Mouse (Mus musculus) heart, embryonic 13.5 days (tissue): ENCODE data around the gene Eps15l1. TPM values are rescaled to one million over a fixed set of nuclear protein-coding genes. Genes with fewer than 3 reads are reported as not detected.

ENCODE experiments used
- ATAC-seq: fragments of 200-750 bp; cut with Nextera tagmentation; 2 replicates; pipeline ENCODE4 v1.8.0; 2017; ENCODE audit warnings: moderate TSS enrichment; ENCODE audit not compliant: insufficient number of reproducible peaks, low FRiP score, low TSS enrichment; ENCODE audit errors: extremely low read depth
- H3K27ac ChIP-seq: fragments of 300-500 bp; sonication (generic); replicated peaks from 2 replicates; pipeline ENCODE4 v1.5.1; 2015; ENCODE audit warnings: moderate library complexity, mild to moderate bottlenecking, inconsistent platforms
- H3K27me3 ChIP-seq: fragments of 300-500 bp; sonication (generic); replicated peaks from 2 replicates; pipeline ENCODE4 v1.6.1; 2015; ENCODE audit warnings: mild to moderate bottlenecking, inconsistent platforms
- H3K36me3 ChIP-seq: fragments of 300-500 bp; sonication (generic); 2 replicates; pipeline ENCODE4 v1.6.1; 2015; ENCODE audit warnings: mild to moderate bottlenecking, inconsistent platforms
- H3K4me1 ChIP-seq: fragments of 300-500 bp; sonication (generic); 2 replicates; pipeline ENCODE4 v1.6.1; 2015; ENCODE audit warnings: inconsistent platforms
- H3K4me2 ChIP-seq: fragments of 300-500 bp; sonication (generic); 2 replicates; pipeline ENCODE4 v1.6.1; 2015; ENCODE audit warnings: inconsistent platforms, mild to moderate bottlenecking, moderate library complexity
- H3K4me3 ChIP-seq: fragments of 300-500 bp; sonication (generic); 2 replicates; pipeline ENCODE4 v1.5.1; 2015; ENCODE audit warnings: moderate library complexity, mild to moderate bottlenecking, inconsistent platforms
- H3K9ac ChIP-seq: fragments of 300-500 bp; sonication (generic); 2 replicates; pipeline ENCODE4 v1.6.1; 2015; ENCODE audit warnings: inconsistent platforms, mild to moderate bottlenecking, moderate library complexity
- H3K9me3 ChIP-seq: fragments of 300-500 bp; sonication (generic); 2 replicates; pipeline ENCODE4 v1.6.1; 2016; ENCODE audit warnings: inconsistent platforms
- WGBS: fragments of 180-500 bp; shearing (Covaris S2); methylation state at CpG from one replicate; pipeline ENCODE4 v1.1.7; 2015; ENCODE audit warnings: mixed read lengths; 5-methylcytosine and 5-hydroxymethylcytosine counted together
- polyA plus RNA-seq: library from polyadenylated mRNA; unstranded; fragments of >200 nt; fragmentation: Nextera tagmentation; extraction: Ambion mirVana; gene quantifications from 2 replicates; pipeline ENCODE4 v1.2.1, GENCODE M21; 2015

The Eps15l1 gene
- polyA plus RNA-seq, 1 experiment from 2014 or later, result 37.4 TPM

- H3K27ac ChIP-seq, result no peak overlapping the region
- ATAC-seq, result no peak
- no peak overlapping the region for H3K9ac ChIP-seq
- H3K9me3 ChIP-seq, result no peaks in the 10 kb centered on the region
- H3K27me3 ChIP-seq, result no peaks in the 10 kb centered on the region
- WGBS, result 75% methylated on average over 3 of the region's 3 CpGs
- no peak overlapping the region for H3K4me3 ChIP-seq
- peaks cover 61% of the 10 kb centered on the region for H3K4me1 ChIP-seq
- peaks cover 15% of the 10 kb centered on the region for H3K36me3 ChIP-seq
- H3K4me2 ChIP-seq, result no peak overlapping the region
These were observed 11.8 kb downstream of the Eps15l1 start for GRCm38 (mm10) chr8:72409443-72409842.

DNA sequence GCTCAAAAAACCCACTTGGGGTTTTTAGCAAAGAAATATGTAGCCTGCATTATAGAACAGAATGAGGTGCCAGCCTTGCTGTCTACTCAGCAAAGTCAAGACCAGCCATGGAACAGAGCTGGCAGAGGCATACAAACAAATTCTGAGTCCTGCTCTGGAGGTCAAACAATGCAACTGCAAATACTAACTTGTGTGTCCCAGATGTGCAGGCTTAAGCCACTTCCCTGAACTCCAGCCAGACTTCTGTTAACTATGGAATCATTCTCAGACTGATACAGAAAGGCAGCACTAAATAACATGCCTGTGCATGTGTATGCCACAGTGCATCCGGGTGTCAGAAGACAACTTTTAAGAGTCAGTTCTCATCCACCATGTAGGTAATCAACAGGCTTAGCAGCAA, 13.4 kb downstream of the Eps15l1 start:
- 91% methylated on average over 1 of the region's 1 CpGs for WGBS
- Histone ChIP-seq H3K4me3 (no peak overlapping the region), H3K4me1 (peaks cover 48% of the 10 kb centered on the region), H3K4me2 (no peak overlapping the region), H3K9ac (no peak overlapping the region), H3K27ac (no peak overlapping the region), H3K36me3 (peaks cover 15% of the 10 kb centered on the region), H3K27me3 (no peaks in the 10 kb centered on the region), H3K9me3 (no peaks in the 10 kb centered on the region)
- ATAC-seq, result no peak

- Histone ChIP-seq H3K36me3 (peaks cover 25% of the 10 kb centered on the region), H3K27me3 (no peaks in the 10 kb centered on the region), H3K27ac (no peak overlapping the region), H3K4me3 (no peak overlapping the region), H3K4me2 (no peak overlapping the region), H3K9ac (no peak overlapping the region), H3K4me1 (peaks cover 27% of the 10 kb centered on the region), H3K9me3 (no peaks in the 10 kb centered on the region)
- ATAC-seq, result no peak
- 89% methylated on average over 3 of the region's 3 CpGs for WGBS
These were observed 18.3 kb downstream of the Eps15l1 start for GRCm38 (mm10) chr8:72402981-72403380.

DNA sequence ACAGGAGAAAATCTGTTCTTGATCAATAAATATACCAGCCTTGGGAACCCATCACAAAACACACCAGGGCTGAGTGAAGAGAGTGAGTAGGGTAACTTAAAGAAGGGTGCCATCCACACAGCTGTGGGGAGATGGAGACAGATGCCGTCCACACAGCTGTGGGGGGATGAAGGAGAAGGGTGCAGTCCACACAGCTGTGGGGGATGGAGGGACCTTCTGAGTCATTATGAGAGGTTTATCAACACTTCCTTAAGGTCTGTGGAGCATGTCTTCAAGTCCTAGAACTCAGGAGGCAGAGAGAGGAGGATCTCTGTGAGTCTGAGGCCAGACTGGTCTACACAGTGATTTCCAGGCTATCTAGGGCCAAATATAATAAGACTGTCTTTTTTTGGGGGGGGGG, 19.9 kb downstream of the Eps15l1 start:
- H3K9me3 ChIP-seq, result no peaks in the 10 kb centered on the region
- no peak for ATAC-seq
- H3K4me1 ChIP-seq, result peaks cover 27% of the 10 kb centered on the region
- no peak overlapping the region for H3K4me3 ChIP-seq
- H3K9ac ChIP-seq, result 0 out of 2 replicates have a peak overlapping the region, but pooled peaks have one; percentile 24
- no peak overlapping the region for H3K4me2 ChIP-seq
- WGBS, result 59% methylated on average over 1 of the region's 1 CpGs
- no peaks in the 10 kb centered on the region for H3K27me3 ChIP-seq
- H3K36me3 ChIP-seq, result peaks cover 36% of the 10 kb centered on the region
- H3K27ac ChIP-seq, result no peak overlapping the region

DNA sequence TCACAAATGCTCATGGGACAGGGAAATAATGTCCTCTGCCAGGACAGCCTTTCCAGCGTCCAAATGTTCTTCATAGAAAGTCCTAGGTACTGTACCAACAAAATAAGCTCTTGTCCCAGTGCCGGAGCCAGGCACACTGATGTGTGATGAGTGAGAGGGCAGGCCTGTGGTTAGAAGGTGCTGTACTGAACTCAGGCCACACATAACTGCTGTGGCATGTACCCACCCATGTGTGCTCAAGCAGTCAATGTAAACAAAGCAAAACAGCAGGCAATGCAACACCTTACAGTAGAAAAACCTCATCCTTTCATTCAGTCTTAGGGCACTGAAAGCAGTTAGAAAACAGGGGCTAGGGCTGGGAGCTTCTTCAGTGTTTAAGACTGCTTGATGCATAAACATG, 35.5 kb downstream of the Eps15l1 start:
- no peak overlapping the region for H3K4me3 ChIP-seq
- no peaks in the 10 kb centered on the region for H3K27me3 ChIP-seq
- peaks cover 98% of the 10 kb centered on the region for H3K36me3 ChIP-seq
- no peak overlapping the region for H3K4me2 ChIP-seq
- H3K27ac ChIP-seq, result no peak overlapping the region
- no peak overlapping the region for H3K9ac ChIP-seq
- H3K4me1 ChIP-seq, result no peaks in the 10 kb centered on the region
- no peak for ATAC-seq
- whole genome bisulfite sequencing, result 87% methylated on average over 2 of the region's 2 CpGs
- H3K9me3 ChIP-seq, result no peaks in the 10 kb centered on the region

GRCm38 (mm10) chr8:72382395-72382794, 38.9 kb downstream of the Eps15l1 start:
- no peak overlapping the region for H3K27ac ChIP-seq
- no peaks in the 10 kb centered on the region for H3K4me1 ChIP-seq
- no peak for ATAC-seq
- 53% methylated on average over 5 of the region's 5 CpGs for WGBS
- no peak overlapping the region for H3K4me2 ChIP-seq
- H3K4me3 ChIP-seq, result no peak overlapping the region
- H3K36me3 ChIP-seq, result peaks cover 100% of the 10 kb centered on the region
- no peaks in the 10 kb centered on the region for H3K9me3 ChIP-seq
- H3K27me3 ChIP-seq, result no peaks in the 10 kb centered on the region
- H3K9ac ChIP-seq, result no peak overlapping the region

- H3K4me1 ChIP-seq, result no peaks in the 10 kb centered on the region
- H3K27ac ChIP-seq, result no peak overlapping the region
- no peaks in the 10 kb centered on the region for H3K9me3 ChIP-seq
- H3K9ac ChIP-seq, result no peak overlapping the region
- 79% methylated on average over 8 of the region's 8 CpGs for WGBS
- ATAC-seq, result no peak
- peaks cover 100% of the 10 kb centered on the region for H3K36me3 ChIP-seq
- no peak overlapping the region for H3K4me3 ChIP-seq
- no peaks in the 10 kb centered on the region for H3K27me3 ChIP-seq
- H3K4me2 ChIP-seq, result no peak overlapping the region
These were observed 40.6 kb downstream of the Eps15l1 start for GRCm38 (mm10) chr8:72380656-72381055.

DNA sequence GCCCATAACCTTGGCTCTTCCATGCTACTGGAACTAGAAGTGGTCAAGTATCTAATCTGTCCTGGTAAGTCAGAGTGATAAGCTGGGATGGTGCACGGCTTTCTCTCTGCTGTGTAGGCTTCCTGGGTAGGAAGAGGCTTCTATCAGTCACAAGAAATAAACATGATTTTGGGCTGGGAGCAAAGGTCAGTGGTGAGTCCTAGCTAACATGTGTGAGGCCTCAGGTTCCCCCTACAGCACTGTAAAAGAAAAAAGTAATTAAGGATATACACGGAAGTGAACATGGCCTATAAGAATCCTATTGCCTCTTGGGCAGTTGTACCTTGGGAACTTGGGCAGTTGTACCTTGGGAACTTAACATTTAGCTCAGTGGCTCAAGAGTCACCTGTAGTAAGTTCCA, 44.4 kb downstream of the Eps15l1 start:
- no peak overlapping the region for H3K27ac ChIP-seq
- no peak overlapping the region for H3K9ac ChIP-seq
- peaks cover 99% of the 10 kb centered on the region for H3K36me3 ChIP-seq
- ATAC-seq, result no peak
- no peak overlapping the region for H3K4me2 ChIP-seq
- WGBS, result 57% methylated on average over 2 of the region's 2 CpGs
- no peak overlapping the region for H3K4me3 ChIP-seq
- no peaks in the 10 kb centered on the region for H3K4me1 ChIP-seq
- no peaks in the 10 kb centered on the region for H3K27me3 ChIP-seq
- no peaks in the 10 kb centered on the region for H3K9me3 ChIP-seq

- Histone ChIP-seq H3K27ac (no peak overlapping the region), H3K9me3 (no peaks in the 10 kb centered on the region), H3K4me2 (no peak overlapping the region), H3K27me3 (no peaks in the 10 kb centered on the region), H3K4me1 (no peaks in the 10 kb centered on the region), H3K4me3 (no peak overlapping the region), H3K36me3 (peaks cover 99% of the 10 kb centered on the region), H3K9ac (no peak overlapping the region)
- no peak for ATAC-seq
- 84% methylated on average over 5 of the region's 5 CpGs for WGBS
These were observed 45.0 kb downstream of the Eps15l1 start for GRCm38 (mm10) chr8:72376309-72376708.

- Histone ChIP-seq H3K4me2 (no peak overlapping the region), H3K4me1 (no peaks in the 10 kb centered on the region), H3K9me3 (no peaks in the 10 kb centered on the region), H3K4me3 (no peak overlapping the region), H3K36me3 (peaks cover 99% of the 10 kb centered on the region), H3K27ac (no peak overlapping the region), H3K9ac (no peak overlapping the region), H3K27me3 (no peaks in the 10 kb centered on the region)
- WGBS, result 78% methylated on average over 5 of the region's 5 CpGs
- ATAC-seq, result no peak
These were observed 46.1 kb downstream of the Eps15l1 start for GRCm38 (mm10) chr8:72375161-72375560.

- H3K4me1 ChIP-seq, result no peaks in the 10 kb centered on the region
- H3K4me3 ChIP-seq, result no peak overlapping the region
- peaks cover 99% of the 10 kb centered on the region for H3K36me3 ChIP-seq
- H3K9ac ChIP-seq, result no peak overlapping the region
- no peaks in the 10 kb centered on the region for H3K27me3 ChIP-seq
- WGBS, result 84% methylated on average over 4 of the region's 4 CpGs
- no peak overlapping the region for H3K4me2 ChIP-seq
- H3K27ac ChIP-seq, result no peak overlapping the region
- ATAC-seq, result no peak
- H3K9me3 ChIP-seq, result no peaks in the 10 kb centered on the region
These were observed 48.9 kb downstream of the Eps15l1 start for GRCm38 (mm10) chr8:72372311-72372710.

- no peaks in the 10 kb centered on the region for H3K4me1 ChIP-seq
- H3K27me3 ChIP-seq, result no peaks in the 10 kb centered on the region
- peaks cover 99% of the 10 kb centered on the region for H3K36me3 ChIP-seq
- H3K9me3 ChIP-seq, result no peaks in the 10 kb centered on the region
- no peak for ATAC-seq
- H3K27ac ChIP-seq, result no peak overlapping the region
- H3K4me2 ChIP-seq, result no peak overlapping the region
- H3K9ac ChIP-seq, result no peak overlapping the region
- no peak overlapping the region for H3K4me3 ChIP-seq
- 96% methylated on average over 3 of the region's 3 CpGs for WGBS
These were observed 49.9 kb downstream of the Eps15l1 start for GRCm38 (mm10) chr8:72371356-72371755.
